Mouse (Mus musculus) testis, postnatal 14 days (tissue): ENCODE measurements around the gene Hsd17b2.

Experiments
- DNase-seq: peaks from one replicate; pipeline ENCODE4 v3.0.0; 2021; ENCODE audit warnings: low spot score

The Hsd17b2 gene

DNA sequence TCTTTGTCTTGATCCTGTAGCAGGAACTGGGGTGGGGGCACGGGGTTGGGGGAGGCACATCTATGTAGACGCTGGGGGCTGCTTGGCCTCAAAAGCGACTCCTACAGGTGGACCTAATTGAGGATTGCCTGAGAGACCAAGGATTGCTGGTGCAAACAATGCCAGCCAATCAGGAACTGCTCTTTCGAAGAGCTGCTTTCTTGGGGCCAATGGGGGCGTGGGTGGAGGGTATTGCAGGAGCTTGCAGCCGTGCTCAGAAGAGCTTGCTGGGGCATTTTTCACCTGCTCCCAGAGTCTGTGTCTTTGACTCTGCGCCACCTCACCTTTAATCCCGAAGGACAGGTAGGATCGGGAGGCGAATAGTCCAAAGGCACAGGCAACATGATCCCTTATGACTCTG, 73.9 kb downstream of the Hsd17b2 start:
- DNase-seq = no peak

DNA sequence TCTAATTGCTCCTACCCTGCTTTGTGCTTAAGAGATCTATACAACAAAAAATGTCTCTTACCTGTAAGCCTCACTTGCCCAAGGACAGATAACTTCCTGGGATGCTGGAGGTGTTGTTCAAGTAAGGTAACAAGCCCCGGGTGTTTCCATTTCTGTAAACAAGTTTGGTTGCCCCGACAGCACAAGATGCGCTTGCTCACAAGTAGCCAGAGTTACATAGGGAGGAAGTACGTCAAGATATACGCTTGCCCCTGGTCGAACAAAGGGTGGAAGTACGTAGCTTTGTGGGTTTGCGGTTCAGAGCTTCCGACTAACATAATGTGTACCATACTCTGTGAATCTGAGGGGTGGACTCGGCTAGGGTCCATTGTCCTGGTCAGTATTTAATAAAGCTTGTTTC, 74.4 kb downstream of the Hsd17b2 start:
- no peak for DNase-seq

DNA sequence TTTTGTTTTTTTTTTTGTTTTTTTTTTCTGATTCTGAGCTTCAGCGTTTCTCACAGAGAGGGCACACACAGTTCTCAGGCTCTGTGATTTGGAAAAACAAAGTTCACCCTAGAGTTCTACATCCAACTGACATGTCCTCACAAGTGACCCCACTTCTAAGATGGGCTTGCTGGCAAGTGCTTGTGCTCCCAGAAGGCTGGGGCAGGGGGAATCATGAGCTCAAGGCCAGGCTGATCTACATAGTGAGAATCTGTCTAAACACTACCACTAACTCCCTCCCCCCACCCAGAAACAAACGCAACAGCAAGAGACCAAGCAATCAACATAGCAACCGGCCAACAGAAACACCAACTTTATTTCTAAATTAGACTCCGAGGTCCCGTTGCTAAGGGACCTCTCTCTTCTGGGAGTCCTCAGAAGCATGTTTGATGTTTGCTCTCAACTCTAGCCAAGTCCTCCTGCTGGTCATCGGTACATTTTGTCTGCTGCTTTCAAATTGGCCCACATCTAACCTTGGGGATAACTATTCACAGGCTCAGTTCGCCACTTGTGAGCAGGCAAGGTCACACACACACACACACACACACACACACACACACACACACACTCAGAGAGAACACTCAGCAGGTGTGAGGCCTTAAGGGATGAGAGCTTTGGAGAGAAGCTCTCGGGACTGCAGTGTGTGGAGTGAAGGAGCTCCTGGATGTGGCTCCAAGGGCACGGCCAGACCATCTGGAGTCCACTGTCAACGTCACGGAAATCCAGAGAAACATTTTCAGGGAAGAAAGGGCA, 77.0 kb downstream of the Hsd17b2 start:
- no peak for DNase-seq

DNA sequence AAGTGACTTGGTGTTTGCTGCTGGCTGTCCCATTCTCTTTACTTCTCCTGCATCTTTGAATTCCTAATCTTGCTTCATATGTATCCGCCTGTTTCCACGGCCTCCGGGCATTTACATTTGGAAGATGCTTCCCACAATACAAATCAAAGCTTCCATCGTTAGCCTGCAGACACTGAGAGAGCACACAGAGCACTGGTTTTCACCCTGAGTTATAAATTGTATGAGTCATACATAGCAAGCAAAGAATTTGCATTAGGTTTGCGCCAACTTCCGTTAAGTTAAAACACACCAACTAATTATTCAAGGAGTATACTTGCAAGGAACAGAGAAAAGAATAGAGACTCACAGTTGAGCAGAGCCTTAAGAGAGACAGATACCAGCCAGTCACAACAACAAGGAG, 77.6 kb downstream of the Hsd17b2 start:
- no peak for DNase-seq

DNA sequence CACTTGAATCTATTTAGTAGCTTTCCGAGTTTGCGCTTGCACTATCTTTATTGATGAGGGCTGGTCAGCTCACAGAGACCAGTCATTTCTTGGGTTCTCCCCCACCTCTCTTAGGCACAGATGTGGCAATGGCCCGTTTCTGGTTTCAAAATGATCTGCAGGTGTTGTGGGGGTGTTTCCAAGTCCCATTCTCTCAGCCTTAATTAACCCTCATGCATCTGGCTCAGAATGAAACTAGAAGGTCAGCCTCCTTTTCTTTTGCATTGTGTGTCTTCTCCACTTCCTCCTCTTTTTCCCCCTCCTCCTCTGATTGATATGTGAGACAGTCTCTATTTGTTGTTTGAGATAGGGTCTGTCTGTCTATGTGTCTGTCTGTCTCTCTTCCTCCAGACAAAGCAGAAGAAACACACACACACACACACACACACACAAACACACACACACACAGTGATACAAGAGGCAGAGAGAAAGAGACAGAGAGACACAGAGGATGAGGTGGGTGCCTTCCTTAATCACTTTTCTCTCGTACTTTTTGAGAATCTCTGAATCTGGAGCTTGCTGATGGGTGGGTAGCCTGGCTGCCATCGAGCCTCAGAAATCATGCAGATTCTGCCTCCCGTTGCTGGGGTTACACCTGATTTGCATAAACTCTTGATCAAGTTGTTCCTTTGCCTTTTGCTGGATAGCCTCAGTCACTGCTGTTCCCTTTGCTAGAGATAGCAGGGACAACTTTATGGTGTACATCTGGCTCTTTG, 79.8 kb downstream of the Hsd17b2 start:
- no peak for DNase-seq

DNA sequence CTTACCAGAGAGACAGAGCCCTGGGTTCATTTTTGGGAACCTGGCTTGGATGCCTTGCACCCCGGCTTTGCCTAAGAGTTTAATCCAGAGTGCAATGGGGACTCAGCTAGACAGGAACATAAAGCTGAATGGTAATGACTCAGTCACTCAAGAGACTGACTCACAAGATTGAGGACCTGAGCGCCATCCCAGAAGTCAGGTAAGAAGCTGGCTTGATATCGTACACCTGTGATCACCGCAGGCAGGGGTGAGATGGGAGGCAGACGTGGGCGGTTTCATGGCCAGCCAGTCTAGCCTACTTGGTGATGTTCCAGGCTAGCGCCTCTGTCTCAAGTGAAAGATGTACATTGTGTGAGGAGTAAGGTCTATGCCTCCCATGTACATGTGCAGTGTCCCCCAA, 81.3 kb downstream of the Hsd17b2 start:
- no peak for DNase-seq

DNA sequence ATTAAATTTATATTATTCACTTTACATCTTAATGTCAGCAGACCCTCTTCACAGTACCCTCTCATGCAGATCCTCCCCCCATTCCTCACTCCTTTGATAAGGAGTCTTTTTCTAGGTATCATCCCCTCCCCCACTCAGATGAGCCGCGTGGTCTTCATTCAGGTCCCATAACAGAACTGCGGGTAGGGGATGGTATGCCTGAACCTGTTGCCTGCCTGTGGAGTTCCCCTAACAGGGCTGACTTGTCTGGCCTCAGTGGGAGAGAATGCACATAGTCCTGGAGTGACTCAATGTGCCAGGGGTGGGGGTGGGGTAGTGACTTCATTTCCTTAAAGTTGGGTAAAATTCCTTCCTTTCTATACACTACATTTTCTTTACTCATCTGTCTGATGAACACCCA, 84.7 kb downstream of the Hsd17b2 start:
- no peak for DNase-seq

DNA sequence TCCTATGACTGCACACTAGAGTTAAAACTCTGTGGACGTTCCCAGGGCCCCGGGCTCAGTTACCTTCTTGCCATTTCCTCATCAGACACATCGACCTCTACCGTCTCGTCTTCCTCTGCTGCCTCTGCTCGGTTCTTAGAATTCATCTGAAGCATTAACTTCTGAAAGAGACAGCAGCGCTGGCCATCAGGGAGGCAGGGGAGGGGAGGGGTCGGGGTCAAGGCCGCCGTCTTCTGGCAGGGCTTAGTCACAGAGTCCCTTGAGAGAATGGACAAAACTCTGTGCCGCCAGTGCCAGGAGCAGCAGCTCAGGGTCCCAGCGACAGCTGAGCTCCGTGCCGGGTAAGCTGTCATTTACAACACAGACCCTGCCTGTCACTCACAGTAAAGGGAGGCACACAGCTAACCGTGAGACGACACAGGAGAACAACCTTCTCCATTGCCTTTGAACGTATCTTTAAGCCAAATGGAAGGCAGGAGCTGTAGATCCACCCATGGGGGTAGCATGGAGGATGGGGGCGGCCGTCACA, 91.0 kb downstream of the Hsd17b2 start:
- DNase-seq = no peak

DNA sequence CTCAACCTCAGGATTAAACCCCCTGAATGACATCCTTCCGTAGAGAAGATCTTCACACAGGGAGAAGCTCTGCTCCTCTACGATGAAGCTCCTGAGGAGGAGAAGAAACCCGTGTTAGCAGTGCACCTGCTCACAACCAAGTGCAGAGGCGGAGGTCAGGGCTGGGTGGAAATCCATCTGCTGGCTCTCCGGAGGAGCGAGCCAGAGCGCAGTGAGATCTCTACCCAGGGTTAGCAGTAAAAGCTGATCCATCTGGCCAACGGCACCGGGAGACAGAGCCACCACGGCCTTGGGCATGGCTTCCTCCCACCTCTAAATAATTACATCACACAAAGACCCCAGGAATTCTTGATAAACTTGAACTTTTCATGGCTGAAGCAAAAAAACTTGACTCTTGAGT, 92.9 kb downstream of the Hsd17b2 start:
- no peak for DNase-seq

DNA sequence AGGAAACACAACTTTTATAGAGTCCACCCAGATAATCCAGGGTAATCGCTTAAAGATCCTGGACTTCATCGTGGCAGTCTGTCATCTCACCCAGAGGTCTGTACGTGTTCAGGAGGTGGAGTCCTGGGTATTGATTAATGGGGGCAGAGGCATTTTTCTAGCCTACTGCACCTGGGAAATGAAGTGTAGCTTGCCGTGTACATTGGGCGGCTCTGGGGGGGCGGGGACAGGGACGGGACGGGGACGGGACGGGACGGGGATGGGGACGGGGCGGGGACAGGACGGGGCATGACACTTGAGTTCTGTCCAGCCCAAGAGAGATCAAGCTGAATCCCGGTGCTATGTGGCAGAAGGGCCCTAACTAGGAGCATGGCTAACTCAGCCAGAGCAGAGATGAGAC, 94.8 kb downstream of the Hsd17b2 start:
- DNase-seq = no peak

DNA sequence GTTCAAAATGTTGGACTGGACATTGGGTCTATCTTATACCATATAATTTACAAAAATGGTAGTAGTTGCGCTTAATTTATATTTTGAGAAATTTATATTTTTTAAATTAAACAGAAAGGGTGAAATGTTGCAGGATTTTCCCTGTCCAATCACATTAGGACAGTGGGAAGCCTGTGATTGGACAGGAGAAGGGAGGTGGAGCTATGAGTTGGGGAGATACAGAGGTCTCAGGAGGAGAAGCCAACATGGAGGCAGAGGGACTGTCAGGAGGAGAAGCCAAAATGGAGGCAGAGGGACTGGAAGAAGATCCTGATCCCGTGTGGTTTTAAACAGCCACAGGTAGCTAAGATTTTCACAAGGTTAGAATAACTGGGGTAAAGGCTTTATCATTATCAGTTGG, 96.4 kb downstream of the Hsd17b2 start:
- DNase-seq = no peak

DNA sequence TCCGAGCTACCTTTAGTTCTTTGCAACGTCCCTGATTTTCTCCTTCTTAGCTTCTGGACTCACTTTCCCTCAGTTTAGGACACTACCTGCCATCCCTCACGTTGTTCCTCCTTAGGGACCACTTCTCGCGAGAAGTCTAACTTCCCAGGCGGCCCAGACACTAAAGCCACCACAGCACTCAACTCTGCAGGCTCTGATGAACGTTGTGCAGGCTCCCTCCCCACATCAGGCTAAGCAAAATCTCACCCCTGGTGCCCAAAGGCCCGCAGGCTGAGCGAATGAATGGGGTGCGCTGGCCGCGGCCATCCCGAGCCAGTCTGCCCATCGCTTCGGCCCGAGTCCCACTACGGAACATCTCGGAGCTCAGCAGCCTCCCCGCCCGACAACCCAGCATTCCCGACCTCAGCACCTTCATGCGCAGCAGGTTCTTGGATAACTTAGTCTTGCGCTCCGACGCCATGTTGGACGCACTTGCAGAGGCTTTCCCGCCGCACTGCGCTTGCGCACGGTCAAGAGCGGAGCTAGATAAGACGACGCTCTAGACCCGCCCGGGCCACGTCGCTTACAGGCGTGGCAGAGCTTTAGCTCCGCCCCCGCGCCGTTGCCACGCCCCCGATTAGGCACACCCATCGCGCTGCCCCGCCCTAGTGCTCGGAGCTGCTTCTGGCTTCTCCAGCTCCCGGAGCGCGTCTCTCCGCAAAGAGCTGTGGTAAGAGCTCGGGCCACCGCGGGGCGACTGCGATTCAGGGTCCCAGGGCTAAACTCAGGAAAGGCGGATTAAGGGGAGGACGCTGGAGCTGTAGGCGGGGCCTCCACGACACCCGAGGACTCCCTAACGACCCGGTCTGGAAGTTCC, 100.0 kb downstream of the Hsd17b2 start, which contains the start of gene Mphosph6:
Gene Mphosph6 (minus strand): TSS at position 501 of the 856 bp plus-strand sequence.
- peak; percentile 96 for DNase-seq

DNA sequence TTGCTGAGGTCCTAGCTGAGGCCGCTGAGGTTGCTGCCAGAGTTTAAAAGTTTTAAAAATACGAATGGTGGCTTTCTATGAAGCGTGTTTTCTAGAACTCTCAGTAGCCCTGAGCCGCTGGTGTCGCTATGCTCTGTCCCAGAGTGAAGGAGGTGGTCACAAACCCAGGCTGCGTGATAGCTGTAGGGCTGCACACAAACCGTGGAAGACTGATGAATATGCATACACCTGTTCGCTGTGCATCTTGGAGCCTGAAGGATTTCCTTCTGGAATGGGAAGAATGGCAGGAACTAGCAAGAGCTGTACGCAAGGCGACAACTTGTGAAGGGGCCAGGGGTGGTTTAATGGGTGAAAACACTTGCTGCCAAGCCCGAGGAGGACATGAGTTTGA, 100.6 kb downstream of the Hsd17b2 start:
- DNase-seq = no peak

DNA sequence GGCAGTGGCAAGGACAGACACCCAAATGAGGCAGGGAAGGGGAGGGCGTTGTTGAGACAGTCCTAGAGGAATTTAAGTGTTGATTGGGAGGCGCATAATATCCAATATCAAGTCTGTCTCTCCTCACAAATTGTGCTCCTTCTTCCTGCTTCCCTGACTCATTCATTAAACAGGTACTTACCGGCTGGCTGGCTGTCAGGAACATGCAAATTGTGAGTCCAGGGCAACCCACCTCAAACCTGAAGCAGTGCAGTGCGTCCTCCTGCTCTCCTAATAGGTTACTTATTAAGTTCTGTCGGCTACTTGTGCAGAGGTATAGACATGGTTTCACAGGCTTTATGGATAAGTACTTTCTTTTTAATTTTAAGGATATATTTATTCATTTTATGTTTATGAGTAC, 103.7 kb downstream of the Hsd17b2 start:
- no peak for DNase-seq
